ENCODE assay signal across 27 mouse cellular contexts in genomic region chrX:77555985-77556384, GRCm38 (mm10). TPM values are rescaled to one million over a fixed set of nuclear protein-coding genes. Genes with fewer than 3 reads are reported as not detected.
DNase-seq lines count a peak whose midpoint lies in the region; ATAC-seq and TF ChIP-seq lines count a peak whose summit lies in the region.
"Had no signal": no experiment of that assay in that cellular context is flagged by ENCODE, and none has a peak within 500 bp of the region (broad histone marks: within the 10 kb centered on the region; RNA-seq: fewer than 3 reads in every experiment).

No protein-coding gene starts in this region.

- ATAC-seq in intestine, postnatal 0 days: 0 out of 2 replicates have a peak, but pooled peaks have one; percentile 19
- ATAC-seq in intestine, embryonic 15.5 days: no peak
- peak; percentile 76 for ATAC-seq in liver, postnatal 0 days
- no peak for ATAC-seq in liver, embryonic 11.5 days (replicated peaks; ENCODE audit: low FRiP score)
- ATAC-seq in granulocyte monocyte progenitor cell, adult 5-6 weeks (replicated peaks; ENCODE audit: poor library complexity, severe bottlenecking): peak; percentile 86
- ATAC-seq: forebrain, embryonic 13.5 days; forebrain, embryonic 16.5 days; hindbrain, embryonic 16.5 days had no signal

- H3K36me3 ChIP-seq in intestine, postnatal 0 days (ENCODE audit: control insufficient read depth, insufficient read depth): no peaks in the 10 kb centered on the region
- H3K36me3 ChIP-seq in intestine, embryonic 15.5 days: no peaks in the 10 kb centered on the region
- H3K36me3 ChIP-seq in liver, postnatal 0 days (replicated peaks; ENCODE audit: insufficient read depth, low read length): no peaks in the 10 kb centered on the region
- H3K36me3 ChIP-seq in liver, embryonic 11.5 days (ENCODE audit: control insufficient read depth, insufficient read depth, low read length): no peaks in the 10 kb centered on the region
- H3K36me3 ChIP-seq: heart, embryonic 12.5 days; heart, embryonic 15.5 days; hindbrain, embryonic 13.5 days had no signal

- no peak for TF ChIP-seq CTCF in intestine, postnatal 0 days (IDR thresholded peaks at IDR 0.05; ENCODE audit: low read depth)
- TF ChIP-seq CTCF in liver, postnatal 0 days (IDR thresholded peaks at IDR 0.05; ENCODE audit: low read depth): no peak

- 67% methylated on average over 1 of the region's 1 CpGs for WGBS in intestine, postnatal 0 days
- 67% methylated on average over 1 of the region's 1 CpGs for WGBS in intestine, embryonic 15.5 days
- WGBS in liver, postnatal 0 days (ENCODE audit: insufficient replicate concordance): 58% methylated on average over 1 of the region's 1 CpGs
- 79% methylated on average over 1 of the region's 1 CpGs for WGBS in liver, embryonic 11.5 days

- H3K9me3 ChIP-seq in intestine, postnatal 0 days (ENCODE audit: control insufficient read depth): no peaks in the 10 kb centered on the region
- H3K9me3 ChIP-seq in intestine, embryonic 15.5 days: no peaks in the 10 kb centered on the region
- no peaks in the 10 kb centered on the region for H3K9me3 ChIP-seq in liver, postnatal 0 days (ENCODE audit: low read length)
- no peaks in the 10 kb centered on the region for H3K9me3 ChIP-seq in liver, embryonic 11.5 days (ENCODE audit: control insufficient read depth, low read length)
- H3K9me3 ChIP-seq: heart, embryonic 15.5 days; hindbrain, embryonic 13.5 days had no signal

- no peak overlapping the region for H3K27ac ChIP-seq in intestine, postnatal 0 days (ENCODE audit: low read depth, low read length)
- H3K27ac ChIP-seq in intestine, embryonic 15.5 days: no peak overlapping the region
- 0 out of 2 replicates have a peak overlapping the region, but pooled peaks have one; percentile 11 for H3K27ac ChIP-seq in liver, postnatal 0 days (ENCODE audit: low read depth)
- no peak overlapping the region for H3K27ac ChIP-seq in liver, embryonic 11.5 days (ENCODE audit: low read depth, low read length)
- H3K27ac ChIP-seq: forebrain, embryonic 10.5 days; forebrain, embryonic 13.5 days; gastrocnemius, adult 2 months; heart, embryonic 15.5 days; hindbrain, embryonic 10.5 days; hindbrain, embryonic 13.5 days had no signal

- no peak overlapping the region for H3K4me2 ChIP-seq in intestine, postnatal 0 days (replicated peaks; ENCODE audit: low read depth)
- H3K4me2 ChIP-seq in intestine, embryonic 15.5 days (replicated peaks): no peak overlapping the region
- H3K4me2 ChIP-seq in liver, postnatal 0 days (ENCODE audit: low read depth, low read length): no peak overlapping the region
- H3K4me2 ChIP-seq in liver, embryonic 11.5 days: no peak overlapping the region
- H3K4me2 ChIP-seq: forebrain, embryonic 13.5 days; heart, embryonic 12.5 days; heart, embryonic 15.5 days; hindbrain, embryonic 13.5 days had no signal

- no peak overlapping the region for H3K4me3 ChIP-seq in intestine, postnatal 0 days (ENCODE audit: low read depth, low read length)
- no peak overlapping the region for H3K4me3 ChIP-seq in intestine, embryonic 15.5 days (replicated peaks)
- no peak overlapping the region for H3K4me3 ChIP-seq in liver, postnatal 0 days (ENCODE audit: low read depth, low read length)
- H3K4me3 ChIP-seq in liver, embryonic 11.5 days (ENCODE audit: low read depth, low read length): no peak overlapping the region
- H3K4me3 ChIP-seq: forebrain, embryonic 10.5 days; forebrain, embryonic 13.5 days; gastrocnemius, adult 2 months; heart, embryonic 12.5 days; heart, embryonic 15.5 days; hindbrain, embryonic 10.5 days; hindbrain, embryonic 13.5 days had no signal

- no peak for TF ChIP-seq EP300 in liver, postnatal 0 days (IDR thresholded peaks at IDR 0.05; ENCODE audit: low read depth)

- no peak overlapping the region for H3K9ac ChIP-seq in intestine, postnatal 0 days (ENCODE audit: low read depth, low read length)
- H3K9ac ChIP-seq in intestine, embryonic 15.5 days: no peak overlapping the region
- H3K9ac ChIP-seq in liver, postnatal 0 days (replicated peaks): no peak overlapping the region
- H3K9ac ChIP-seq in liver, embryonic 11.5 days (ENCODE audit: low read depth, low read length): no peak overlapping the region
- H3K9ac ChIP-seq: forebrain, embryonic 13.5 days; heart, embryonic 12.5 days; heart, embryonic 15.5 days; hindbrain, embryonic 13.5 days had no signal

- DNase-seq in liver, postnatal 0 days: no peak
- no peak for DNase-seq in liver, embryonic 11.5 days (ENCODE audit: low spot score)
- no peak for DNase-seq in adrenal gland, adult 18-20 months (ENCODE audit: low spot score in 2 of 2)
- DNase-seq in layer of hippocampus, postnatal 10 days (ENCODE audit: low spot score in 2 of 2): no peak
- DNase-seq: adrenal gland, adult 8-10 months; adrenal gland, postnatal 25 days; B cell, adult 2 months; cerebellum, adult 18-20 months; cerebellum, adult 9-10 months; cerebellum, postnatal 14 days; gastrocnemius, adult 2 months; gastrocnemius, postnatal 14 days; heart, adult 18-20 months; heart, postnatal 10 days; heart, postnatal 36 days had no signal

- H3K4me1 ChIP-seq in intestine, postnatal 0 days (replicated peaks; ENCODE audit: control insufficient read depth, insufficient read depth, low read length): 0 out of 2 replicates have a peak, but pooled peaks cover 3% of the 10 kb centered on the region
- no peaks in the 10 kb centered on the region for H3K4me1 ChIP-seq in intestine, embryonic 15.5 days (replicated peaks)
- 0 out of 2 replicates have a peak, but pooled peaks cover 2% of the 10 kb centered on the region for H3K4me1 ChIP-seq in liver, postnatal 0 days (ENCODE audit: insufficient read depth)
- H3K4me1 ChIP-seq in liver, embryonic 11.5 days (replicated peaks; ENCODE audit: control insufficient read depth, insufficient read depth, low read length): no peaks in the 10 kb centered on the region
- H3K4me1 ChIP-seq: forebrain, embryonic 10.5 days; forebrain, embryonic 13.5 days; hindbrain, embryonic 10.5 days; hindbrain, embryonic 13.5 days had no signal

- no peaks in the 10 kb centered on the region for H3K27me3 ChIP-seq in intestine, postnatal 0 days (replicated peaks; ENCODE audit: control insufficient read depth, insufficient read depth, low read length)
- no peaks in the 10 kb centered on the region for H3K27me3 ChIP-seq in intestine, embryonic 15.5 days (replicated peaks)
- H3K27me3 ChIP-seq in liver, postnatal 0 days (ENCODE audit: insufficient read depth, low read length): no peaks in the 10 kb centered on the region
- H3K27me3 ChIP-seq in liver, embryonic 11.5 days (replicated peaks; ENCODE audit: control insufficient read depth, insufficient read depth, low read length): no peaks in the 10 kb centered on the region
- H3K27me3 ChIP-seq: CH12.LX; forebrain, embryonic 13.5 days; heart, embryonic 12.5 days; heart, embryonic 15.5 days; hindbrain, embryonic 13.5 days had no signal

RNA-seq across cellular contexts. Expression of gene Tbl1x, which starts 45.2 kb away (rescaled TPM):
- polyA plus RNA-seq in intestine, postnatal 0 days (2015; fragmentation: Nextera tagmentation; extraction: Ambion mirVana): 22.5 and 24.7 TPM in 2 replicates
- 60.6 and 66.1 TPM in 2 replicates for polyA plus RNA-seq in intestine, embryonic 15.5 days (2015; fragmentation: Nextera tagmentation; extraction: Ambion mirVana)
- polyA plus RNA-seq in liver, postnatal 0 days (2015; fragmentation: Nextera tagmentation; extraction: Ambion mirVana): 10.3 and 11.6 TPM in 2 replicates
- 53.0 and 56.7 TPM in 2 replicates for polyA plus RNA-seq in liver, embryonic 11.5 days (2014; fragmentation: Nextera tagmentation; extraction: Ambion mirVana)
- 38.5 and 41.5 TPM in 2 replicates for total RNA-seq in granulocyte monocyte progenitor cell, adult 5-6 weeks (2014; fragmentation: Nextera tagmentation)
- 33.1 and 37.9 TPM in 2 replicates for total RNA-seq in granulocyte monocyte progenitor cell, adult 5-6 weeks (2017)
- total RNA-seq in adrenal gland, adult 18-20 months (2021): 10 to 100 TPM; 65.5 to 77.7 TPM
- total RNA-seq in layer of hippocampus, postnatal 10 days (2021): 10 to 100 TPM; 45.5 to 46.7 TPM

Comparison
In these comparisons a context has a peak if more than half of its experiments do, and no peak if none do; other contexts are left out.
1. ATAC-seq: peak in intestine, postnatal 0 days (single experiment), liver, postnatal 0 days (single experiment) and granulocyte monocyte progenitor cell, adult 5-6 weeks (single experiment); none in intestine, embryonic 15.5 days (single experiment) and liver, embryonic 11.5 days (single experiment).